Mouse (Mus musculus) thymus, postnatal 0 days (tissue): ENCODE measurements around the gene Itpr1. TPM values are rescaled to one million over a fixed set of nuclear protein-coding genes. Genes with fewer than 3 reads are reported as not detected.

Experiments used
- DNase-seq: peaks from one replicate; pipeline ENCODE4 v3.0.0-alpha.2; 2015; ENCODE audit warnings: low spot score
- polyA plus RNA-seq: library from polyadenylated mRNA; unstranded; fragments of >200 nt; fragmentation: Nextera tagmentation; extraction: Ambion mirVana; gene quantifications from 2 replicates; pipeline ENCODE4 v1.2.1, GENCODE M21; 2015

Gene Itpr1
- polyA plus RNA-seq, 1 experiment from 2014 or later = 18.0 TPM

- no peak for DNase-seq
These were observed 251.5 kb downstream of the Itpr1 start for GRCm38 (mm10) chr6:108464308-108464979.

GRCm38 (mm10) chr6:108465159-108465558 is 252.3 kb downstream of the Itpr1 start:
- DNase-seq = no peak

DNA sequence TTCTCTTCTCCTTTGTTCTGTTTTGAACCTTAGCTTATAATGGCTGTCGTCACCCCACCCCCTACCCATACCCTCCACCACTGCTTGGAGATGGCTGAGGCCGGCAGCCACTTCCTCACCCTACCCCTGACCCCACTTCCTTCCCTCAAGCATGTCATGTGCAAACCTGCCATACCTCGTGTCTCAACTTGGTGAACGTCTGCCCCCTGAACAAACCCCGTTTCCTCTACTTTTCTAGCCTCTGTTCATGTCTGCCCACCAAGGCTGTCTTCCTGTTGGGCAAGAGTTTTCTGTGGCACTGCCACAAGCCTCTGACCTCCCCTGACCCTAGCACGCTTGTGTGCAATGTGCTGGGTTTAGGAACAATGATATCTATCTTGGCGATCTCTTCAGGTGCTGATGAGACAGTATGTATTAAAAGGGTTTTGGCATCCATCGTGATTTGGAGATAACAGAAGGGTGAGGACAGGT is 253.2 kb downstream of the Itpr1 start:
- peak; percentile 68 for DNase-seq

- DNase-seq = peak; percentile 8
These were observed 254.7 kb downstream of the Itpr1 start for GRCm38 (mm10) chr6:108467597-108467996.

DNA sequence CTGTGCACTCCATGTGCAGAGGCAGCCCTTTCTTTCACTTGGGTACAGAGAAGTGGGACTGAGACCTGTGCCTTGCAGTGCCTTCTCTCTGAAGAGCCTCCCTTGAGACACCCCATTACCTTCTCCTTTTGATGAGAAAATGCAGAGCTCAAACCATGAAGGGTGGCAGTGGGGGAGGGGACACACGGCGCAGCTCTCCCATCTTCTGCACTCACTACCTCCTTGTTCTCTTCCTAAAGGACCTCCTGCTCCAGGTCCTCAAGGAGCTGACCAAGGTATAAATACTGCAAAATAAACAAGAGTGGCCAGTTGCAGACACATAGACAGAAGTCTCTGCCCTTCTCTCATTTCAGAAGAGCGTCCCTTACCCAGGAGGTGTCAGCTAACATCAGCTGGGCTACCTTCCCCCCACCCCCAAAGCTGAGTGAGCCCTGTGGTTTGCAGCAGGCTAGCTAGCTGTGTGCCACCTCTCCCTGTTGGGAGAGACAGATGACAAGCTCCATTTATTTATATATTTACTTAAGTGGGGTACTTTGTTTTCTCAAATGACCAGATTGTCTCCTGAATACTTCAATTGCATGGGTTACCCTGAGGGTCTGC is 255.4 kb downstream of the Itpr1 start:
- DNase-seq = peak; percentile 30

GRCm38 (mm10) chr6:108471878-108472277 is 259.0 kb downstream of the Itpr1 start:
- DNase-seq = no peak

DNA sequence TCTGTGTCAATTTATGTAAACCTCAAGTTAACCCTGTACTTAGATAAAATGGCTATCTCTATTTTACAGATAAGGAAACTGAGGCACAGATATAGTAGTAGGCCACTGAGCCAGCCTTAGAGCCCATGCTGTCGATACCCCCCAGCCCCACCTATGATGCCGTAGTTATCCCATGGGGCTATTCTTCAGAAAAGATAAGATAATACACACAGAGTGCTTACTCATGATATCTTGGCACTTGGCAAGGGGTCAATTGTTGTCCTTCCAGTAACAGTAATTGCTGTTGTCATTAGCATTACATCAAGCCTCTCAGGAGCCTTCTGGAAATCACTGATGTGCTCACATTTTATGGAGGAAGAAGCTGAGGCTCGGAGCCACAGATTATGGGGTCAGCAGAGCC is 259.9 kb downstream of the Itpr1 start:
- no peak for DNase-seq

DNA sequence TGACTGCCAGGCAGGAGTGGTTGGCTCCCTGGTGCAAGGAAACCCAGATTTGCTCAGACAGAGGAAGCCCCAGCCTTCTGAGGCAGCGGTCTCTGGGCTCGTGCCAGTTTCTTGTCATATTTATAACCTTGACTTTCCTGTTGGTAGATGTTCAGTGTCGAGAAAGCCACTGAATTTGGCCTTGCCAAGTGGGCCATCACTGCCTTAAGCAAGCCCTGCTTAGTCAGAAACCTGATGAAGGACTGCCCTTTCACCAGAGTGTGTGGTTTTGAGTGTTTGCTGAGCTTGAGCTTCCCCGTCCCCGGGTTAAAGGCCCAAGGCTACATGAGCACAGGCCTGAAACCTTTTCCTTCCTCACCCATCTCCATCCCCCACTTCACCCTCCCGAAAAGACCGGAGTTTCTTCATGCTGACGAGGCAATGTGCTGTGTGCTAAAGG is 263.9 kb downstream of the Itpr1 start:
- no peak for DNase-seq

DNA sequence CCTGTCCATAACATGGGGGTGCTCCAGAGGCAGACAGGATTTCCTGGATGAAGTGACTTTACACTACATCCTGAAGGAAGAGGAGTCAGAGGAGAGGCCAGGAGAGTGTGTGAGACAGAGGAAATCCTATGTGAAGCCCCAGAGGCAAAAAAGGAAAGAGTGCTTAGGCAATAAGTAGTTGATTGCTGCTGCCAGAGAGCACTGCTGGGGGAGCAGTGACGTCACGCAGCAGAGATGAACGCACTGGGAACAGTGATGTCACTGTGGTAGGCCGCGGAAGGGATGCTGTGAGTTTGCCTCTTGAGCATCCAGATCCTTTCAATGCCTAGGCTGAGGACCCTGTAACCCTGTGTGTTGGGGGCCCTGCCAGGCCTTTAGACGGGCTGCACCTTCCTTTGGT is 264.7 kb downstream of the Itpr1 start:
- no peak for DNase-seq

DNA sequence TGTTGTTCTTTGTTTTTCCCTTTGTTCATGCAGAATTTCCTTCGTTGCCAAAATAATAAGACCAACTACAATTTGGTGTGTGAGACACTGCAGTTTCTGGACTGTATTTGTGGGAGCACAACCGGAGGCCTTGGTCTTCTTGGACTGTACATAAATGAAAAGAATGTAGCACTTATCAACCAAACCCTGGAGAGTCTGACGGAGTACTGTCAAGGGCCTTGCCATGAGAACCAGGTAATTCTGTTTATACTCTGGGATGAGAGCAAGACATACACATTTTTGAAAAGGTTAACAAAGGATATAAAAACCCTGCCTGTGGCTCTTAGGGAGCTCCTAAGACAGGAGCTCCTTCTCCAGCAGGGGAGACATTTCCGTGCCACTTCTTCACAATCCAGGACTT is 268.3 kb downstream of the Itpr1 start:
- no peak for DNase-seq

- no peak for DNase-seq
These were observed 269.6 kb downstream of the Itpr1 start for GRCm38 (mm10) chr6:108482464-108482863.

- DNase-seq = no peak
These were observed 273.5 kb downstream of the Itpr1 start for GRCm38 (mm10) chr6:108486212-108486992.

- no peak for DNase-seq
These were observed 274.5 kb downstream of the Itpr1 start for GRCm38 (mm10) chr6:108487300-108487835.

DNA sequence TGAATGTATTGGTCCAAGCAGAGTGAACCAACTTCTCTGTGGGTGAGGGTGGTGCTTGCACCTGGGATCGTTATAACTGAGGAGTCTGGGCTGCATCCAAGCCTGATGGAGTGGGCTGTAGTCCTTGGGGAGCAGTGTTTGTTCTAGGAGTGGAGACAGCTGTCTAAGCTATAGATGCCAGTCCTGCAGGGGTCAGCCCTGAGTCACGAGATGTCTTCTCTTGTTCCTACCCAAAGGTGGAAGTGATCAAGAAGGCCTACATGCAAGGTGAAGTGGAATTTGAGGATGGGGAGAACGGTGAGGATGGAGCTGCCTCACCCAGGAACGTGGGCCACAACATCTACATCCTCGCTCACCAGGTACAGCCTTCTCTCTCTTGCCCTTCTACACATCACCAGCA is 275.4 kb downstream of the Itpr1 start:
- no peak for DNase-seq

- no peak for DNase-seq
These were observed 279.1 kb downstream of the Itpr1 start for GRCm38 (mm10) chr6:108491969-108492368.

GRCm38 (mm10) chr6:108493753-108494152 is 280.9 kb downstream of the Itpr1 start:
- DNase-seq = no peak

- no peak for DNase-seq
These were observed 281.4 kb downstream of the Itpr1 start for GRCm38 (mm10) chr6:108494185-108494804.

GRCm38 (mm10) chr6:108494994-108495393 is 282.1 kb downstream of the Itpr1 start:
- DNase-seq = no peak

- DNase-seq = no peak
These were observed 285.2 kb downstream of the Itpr1 start for GRCm38 (mm10) chr6:108498070-108498469.

DNA sequence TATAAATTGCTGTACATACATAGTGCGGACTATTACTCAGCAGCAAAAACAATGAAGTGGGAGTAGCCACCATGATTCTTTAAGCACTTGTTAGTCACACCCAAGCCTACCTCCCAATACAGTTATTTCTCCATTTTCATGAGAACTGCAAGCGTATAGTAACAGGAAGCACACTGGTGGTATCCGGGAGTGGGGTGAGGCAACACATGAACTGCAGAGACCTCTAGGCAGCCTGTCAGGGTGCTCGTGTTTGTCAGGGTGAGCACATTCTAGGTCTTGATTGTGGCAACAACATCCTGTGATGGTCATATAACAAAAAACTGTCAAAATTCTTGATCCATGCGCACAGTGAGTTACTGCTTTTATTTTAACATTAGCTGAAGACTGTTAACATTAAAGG is 290.8 kb downstream of the Itpr1 start:
- DNase-seq = peak; percentile 45

GRCm38 (mm10) chr6:108504717-108505116 is 291.8 kb downstream of the Itpr1 start:
- DNase-seq = no peak

DNA sequence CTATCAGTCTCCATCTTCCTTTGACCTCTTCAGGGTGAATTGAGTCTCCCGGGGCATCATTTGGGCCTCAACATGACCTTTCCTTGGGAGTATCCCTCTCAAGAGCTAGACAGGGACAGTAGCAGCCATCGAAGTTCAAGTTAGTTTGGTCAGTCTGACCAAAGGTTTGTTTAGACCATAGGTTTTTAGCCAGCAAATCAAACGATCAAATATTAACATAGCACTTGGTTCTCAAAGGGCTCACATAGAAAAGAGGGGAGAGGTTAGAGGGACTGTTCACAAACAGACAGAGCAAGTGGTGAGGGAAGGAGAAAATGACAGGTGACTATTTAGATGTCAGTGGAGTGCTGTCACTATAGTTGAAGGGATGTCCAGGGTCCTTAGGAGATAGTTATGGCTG is 293.3 kb downstream of the Itpr1 start:
- no peak for DNase-seq
